Mouse (Mus musculus): ENCODE results near the gene Map6.

DNA sequence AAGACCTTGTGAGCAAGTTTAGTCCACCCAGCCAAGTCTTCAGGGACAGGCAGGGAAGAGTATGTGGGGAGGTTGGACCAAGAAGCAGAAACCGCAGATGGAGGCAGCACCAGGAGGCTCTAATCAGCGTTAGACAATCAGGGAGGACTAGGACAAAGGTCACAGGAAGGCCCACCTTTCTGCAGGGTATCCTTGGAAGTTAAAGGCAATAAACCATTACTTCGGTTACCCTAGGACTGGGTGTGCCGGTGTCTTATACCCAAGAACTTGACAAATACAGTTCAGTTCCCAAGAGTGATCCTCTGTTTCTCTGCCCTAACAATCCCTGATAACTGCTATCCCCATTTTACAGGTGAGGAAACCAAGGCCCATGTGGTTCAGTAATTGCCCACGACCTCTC, 62.8 kb downstream of the Map6 start:
- TF ChIP-seq CTCF (IDR thresholded peaks at IDR 0.05; ENCODE audit: low read depth): no peak
- TF ChIP-seq EP300 (IDR thresholded peaks at IDR 0.05; ENCODE audit: low read depth): no peak

Measured in liver, embryonic 14.5 days (tissue).